Mouse (Mus musculus): ENCODE measurements around the gene Cdc42. TPM values are rescaled to one million over a fixed set of nuclear protein-coding genes. Genes with fewer than 3 reads are reported as not detected.

Cdc42 gene
- polyA plus RNA-seq, 1 experiment from 2014 or later, result 680 TPM

DNA sequence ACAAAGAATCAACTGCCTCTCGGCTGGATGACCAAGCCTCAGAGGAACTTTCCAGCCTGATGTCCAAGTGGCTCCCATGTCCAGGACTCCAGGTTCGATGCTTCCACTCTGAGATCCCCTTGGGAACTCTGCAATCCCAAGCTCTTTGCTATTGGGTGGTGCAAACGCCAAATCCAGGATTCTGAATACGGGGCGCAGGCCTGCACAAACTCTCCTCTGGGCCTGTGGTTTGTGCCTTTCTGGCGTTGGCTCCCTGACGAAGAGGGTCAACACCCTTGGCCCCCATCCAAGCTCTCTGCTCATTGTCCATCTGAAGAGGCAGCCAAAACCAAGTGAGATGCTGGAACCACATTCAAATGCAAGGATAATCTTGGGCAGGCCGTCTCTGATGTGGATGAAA lies 59.1 kb downstream of the Cdc42 start:
- WGBS, result 76% methylated on average over 8 of the region's 8 CpGs
- Histone ChIP-seq H3K27ac (ENCODE audit: low read depth, low read length) (no peak overlapping the region), H3K9ac (ENCODE audit: low read depth, low read length) (no peak overlapping the region), H3K9me3 (ENCODE audit: control insufficient read depth, low read length) (no peaks in the 10 kb centered on the region), H3K4me2 (replicated peaks; ENCODE audit: low read depth, low read length) (no peak overlapping the region), H3K27me3 (ENCODE audit: control insufficient read depth, insufficient read depth, low read length) (no peaks in the 10 kb centered on the region), H3K36me3 (ENCODE audit: control insufficient read depth, insufficient read depth, low read length) (peaks cover 7% of the 10 kb centered on the region; the same call in 1 of the 2 replicates), H3K4me1 (ENCODE audit: control insufficient read depth, insufficient read depth, low read length) (peaks cover 14% of the 10 kb centered on the region; the same call in 1 of the 2 replicates), H3K4me3 (ENCODE audit: low read length) (no peak overlapping the region)
- ATAC-seq (ENCODE audit: low FRiP score, low TSS enrichment), result no peak

DNA sequence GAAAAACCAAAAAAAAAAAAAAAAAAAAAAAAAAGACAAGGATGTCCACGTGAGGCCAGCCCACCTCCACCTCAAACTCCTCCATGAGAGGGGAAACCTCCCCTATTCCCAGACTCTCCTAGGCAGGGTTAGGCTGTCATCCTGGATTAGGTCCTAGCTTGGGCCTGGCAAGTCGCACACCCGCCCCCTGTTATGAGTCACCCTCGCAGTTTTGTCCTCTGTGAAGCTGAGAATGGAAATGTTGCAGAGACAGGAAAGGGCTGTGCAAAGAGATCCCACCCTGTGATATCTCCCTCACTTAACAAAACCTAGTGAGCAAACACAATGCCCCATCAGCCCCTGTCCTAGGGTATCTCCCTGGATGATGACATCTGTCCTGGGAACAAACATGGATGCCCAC lies 59.9 kb downstream of the Cdc42 start:
- WGBS, result 72% methylated on average over 4 of the region's 4 CpGs
- ATAC-seq (ENCODE audit: low FRiP score, low TSS enrichment), result no peak
- Histone ChIP-seq H3K4me3 (ENCODE audit: low read length) (no peak overlapping the region), H3K9me3 (ENCODE audit: control insufficient read depth, low read length) (no peaks in the 10 kb centered on the region), H3K9ac (ENCODE audit: low read depth, low read length) (no peak overlapping the region), H3K4me2 (replicated peaks; ENCODE audit: low read depth, low read length) (no peak overlapping the region), H3K27ac (ENCODE audit: low read depth, low read length) (no peak overlapping the region), H3K4me1 (ENCODE audit: control insufficient read depth, insufficient read depth, low read length) (peaks cover 12% of the 10 kb centered on the region; the same call in 1 of the 2 replicates), H3K36me3 (ENCODE audit: control insufficient read depth, insufficient read depth, low read length) (peaks cover 7% of the 10 kb centered on the region; the same call in 1 of the 2 replicates), H3K27me3 (ENCODE audit: control insufficient read depth, insufficient read depth, low read length) (no peaks in the 10 kb centered on the region)

DNA sequence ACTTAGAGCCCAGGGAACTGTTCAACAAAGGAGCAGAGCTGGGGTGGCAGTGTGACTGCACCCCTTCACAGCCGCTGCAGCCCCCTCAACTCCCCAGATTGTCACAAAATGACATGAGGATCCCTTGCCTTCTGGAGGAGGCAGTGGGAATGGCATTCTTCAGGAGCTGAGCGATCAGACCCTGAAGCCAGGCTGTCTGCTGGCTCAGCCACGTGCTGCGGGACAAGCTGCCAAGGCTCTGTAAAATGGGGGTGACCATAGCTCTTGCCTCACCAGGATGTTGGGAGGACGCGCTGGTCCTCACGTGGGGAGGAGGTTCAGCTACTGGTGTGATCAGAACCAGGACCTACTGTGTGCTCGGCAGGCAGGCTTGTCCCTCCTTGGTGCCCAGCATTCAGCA lies 62.6 kb downstream of the Cdc42 start:
- WGBS, result 86% methylated on average over 8 of the region's 8 CpGs
- H3K27me3 ChIP-seq (ENCODE audit: control insufficient read depth, insufficient read depth, low read length), result no peaks in the 10 kb centered on the region
- no peaks in the 10 kb centered on the region for H3K4me1 ChIP-seq (ENCODE audit: control insufficient read depth, insufficient read depth, low read length)
- no peak for ATAC-seq (ENCODE audit: low FRiP score, low TSS enrichment)
- peaks cover 7% of the 10 kb centered on the region; the same call in 1 of the 2 replicates for H3K36me3 ChIP-seq (ENCODE audit: control insufficient read depth, insufficient read depth, low read length)
- H3K9me3 ChIP-seq (ENCODE audit: control insufficient read depth, low read length), result no peaks in the 10 kb centered on the region
- H3K4me3 ChIP-seq (ENCODE audit: low read length), result no peak overlapping the region
- H3K27ac ChIP-seq (ENCODE audit: low read depth, low read length), result no peak overlapping the region
- no peak overlapping the region for H3K9ac ChIP-seq (ENCODE audit: low read depth, low read length)
- H3K4me2 ChIP-seq (replicated peaks; ENCODE audit: low read depth, low read length), result no peak overlapping the region

DNA sequence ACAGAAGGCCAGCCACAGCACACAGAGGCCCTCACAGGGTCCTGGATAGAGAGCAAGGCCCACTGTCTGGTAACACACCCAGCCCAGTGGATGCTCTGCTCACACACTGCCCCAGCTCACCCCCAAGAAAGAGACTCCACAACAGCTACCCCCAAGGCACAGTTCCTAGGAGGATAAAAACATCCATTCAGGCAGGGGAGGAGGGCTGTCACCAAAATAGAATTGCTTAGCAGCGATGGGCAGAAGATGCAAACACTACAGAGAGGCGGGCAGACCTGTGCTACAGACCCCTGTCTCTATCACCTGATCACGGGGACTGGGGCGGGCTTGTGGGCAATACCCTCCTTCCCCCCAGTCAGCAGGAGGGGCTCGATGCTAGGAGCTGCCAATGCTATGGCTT lies 63.0 kb downstream of the Cdc42 start:
- no peak overlapping the region for H3K4me2 ChIP-seq (replicated peaks; ENCODE audit: low read depth, low read length)
- no peak overlapping the region for H3K9ac ChIP-seq (ENCODE audit: low read depth, low read length)
- no peak for ATAC-seq (ENCODE audit: low FRiP score, low TSS enrichment)
- H3K9me3 ChIP-seq (ENCODE audit: control insufficient read depth, low read length), result no peaks in the 10 kb centered on the region
- no peaks in the 10 kb centered on the region for H3K27me3 ChIP-seq (ENCODE audit: control insufficient read depth, insufficient read depth, low read length)
- H3K4me1 ChIP-seq (ENCODE audit: control insufficient read depth, insufficient read depth, low read length), result no peaks in the 10 kb centered on the region
- no peak overlapping the region for H3K4me3 ChIP-seq (ENCODE audit: low read length)
- no peak overlapping the region for H3K27ac ChIP-seq (ENCODE audit: low read depth, low read length)
- peaks cover 7% of the 10 kb centered on the region; the same call in 1 of the 2 replicates for H3K36me3 ChIP-seq (ENCODE audit: control insufficient read depth, insufficient read depth, low read length)
- WGBS, result 76% methylated on average over 5 of the region's 5 CpGs

DNA sequence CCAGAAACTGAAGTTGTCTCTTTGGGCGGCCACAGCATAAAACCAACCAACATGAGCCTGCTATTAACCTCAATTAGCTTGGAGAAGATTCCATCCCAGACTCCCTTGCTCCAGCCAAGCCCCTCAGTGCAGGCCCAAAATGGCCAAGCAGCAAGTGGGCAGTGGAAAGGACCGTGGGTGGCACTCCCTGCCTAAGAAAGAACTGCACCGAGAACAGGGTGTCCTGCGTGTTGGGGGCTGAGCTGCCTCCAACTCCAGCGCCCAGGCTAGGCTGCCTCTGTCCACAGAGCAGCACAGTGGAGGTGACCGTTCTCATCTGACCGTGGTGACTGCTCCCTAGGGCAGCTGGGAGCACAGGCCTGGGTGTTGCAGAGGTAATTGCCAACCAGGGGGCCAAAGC lies 63.5 kb downstream of the Cdc42 start:
- Histone ChIP-seq H3K9me3 (ENCODE audit: control insufficient read depth, low read length) (no peaks in the 10 kb centered on the region), H3K27me3 (ENCODE audit: control insufficient read depth, insufficient read depth, low read length) (no peaks in the 10 kb centered on the region), H3K9ac (ENCODE audit: low read depth, low read length) (no peak overlapping the region), H3K4me2 (replicated peaks; ENCODE audit: low read depth, low read length) (no peak overlapping the region), H3K4me1 (ENCODE audit: control insufficient read depth, insufficient read depth, low read length) (no peaks in the 10 kb centered on the region), H3K4me3 (ENCODE audit: low read length) (no peak overlapping the region), H3K27ac (ENCODE audit: low read depth, low read length) (no peak overlapping the region), H3K36me3 (ENCODE audit: control insufficient read depth, insufficient read depth, low read length) (peaks cover 7% of the 10 kb centered on the region; the same call in 1 of the 2 replicates)
- no peak for ATAC-seq (ENCODE audit: low FRiP score, low TSS enrichment)
- 81% methylated on average over 7 of the region's 7 CpGs for WGBS

DNA sequence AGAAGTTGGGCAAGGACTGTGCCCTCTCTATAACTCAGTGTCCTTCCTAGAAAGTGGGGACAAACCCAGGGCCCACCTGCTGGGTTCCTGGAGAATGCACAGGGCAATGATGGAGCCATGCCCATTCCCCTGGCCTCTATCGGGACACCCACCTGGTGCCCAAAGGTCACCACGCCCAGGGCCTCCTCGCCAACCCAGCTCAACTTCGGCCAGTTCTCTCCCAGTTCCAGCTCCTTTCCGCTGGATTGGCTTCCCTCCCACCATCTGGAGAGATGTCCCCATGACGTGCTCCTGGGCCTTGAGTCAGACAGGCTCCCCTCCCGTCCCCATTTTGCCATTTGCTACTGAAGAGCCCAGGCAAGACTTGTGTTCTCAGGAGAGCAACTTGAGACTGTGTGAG lies 64.9 kb downstream of the Cdc42 start:
- H3K36me3 ChIP-seq (ENCODE audit: control insufficient read depth, insufficient read depth, low read length), result peaks cover 7% of the 10 kb centered on the region; the same call in 1 of the 2 replicates
- no peak overlapping the region for H3K4me3 ChIP-seq (ENCODE audit: low read length)
- H3K27ac ChIP-seq (ENCODE audit: low read depth, low read length), result no peak overlapping the region
- H3K4me2 ChIP-seq (replicated peaks; ENCODE audit: low read depth, low read length), result no peak overlapping the region
- no peaks in the 10 kb centered on the region for H3K9me3 ChIP-seq (ENCODE audit: control insufficient read depth, low read length)
- ATAC-seq (ENCODE audit: low FRiP score, low TSS enrichment), result no peak
- no peak overlapping the region for H3K9ac ChIP-seq (ENCODE audit: low read depth, low read length)
- WGBS, result 80% methylated on average over 7 of the region's 7 CpGs
- H3K4me1 ChIP-seq (ENCODE audit: control insufficient read depth, insufficient read depth, low read length), result no peaks in the 10 kb centered on the region
- no peaks in the 10 kb centered on the region for H3K27me3 ChIP-seq (ENCODE audit: control insufficient read depth, insufficient read depth, low read length)

DNA sequence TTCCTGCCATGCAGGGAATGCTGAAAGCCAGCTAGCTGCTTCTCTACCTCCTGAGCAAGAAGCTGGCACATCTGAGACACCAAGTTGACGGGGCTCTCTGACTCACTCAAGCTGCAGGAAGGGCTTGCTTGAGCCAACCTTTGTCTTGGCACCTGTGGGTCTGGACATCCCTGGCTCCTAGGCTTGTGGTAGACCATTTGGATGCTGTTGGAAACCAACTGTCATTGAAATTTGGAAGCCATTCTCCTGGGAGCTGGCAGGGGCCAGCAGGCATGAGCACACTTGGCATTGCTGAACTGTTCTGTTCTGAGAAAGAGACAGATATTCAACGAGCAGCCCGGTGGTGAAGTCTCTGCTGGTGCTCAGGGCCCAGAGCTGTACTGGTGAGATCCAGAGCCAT lies 67.3 kb downstream of the Cdc42 start:
- Histone ChIP-seq H3K9ac (ENCODE audit: low read depth, low read length) (no peak overlapping the region), H3K9me3 (ENCODE audit: control insufficient read depth, low read length) (no peaks in the 10 kb centered on the region), H3K27me3 (ENCODE audit: control insufficient read depth, insufficient read depth, low read length) (no peaks in the 10 kb centered on the region), H3K4me1 (ENCODE audit: control insufficient read depth, insufficient read depth, low read length) (peaks cover 4% of the 10 kb centered on the region; the same call in 1 of the 2 replicates), H3K36me3 (ENCODE audit: control insufficient read depth, insufficient read depth, low read length) (peaks cover 3% of the 10 kb centered on the region; the same call in 1 of the 2 replicates), H3K4me3 (ENCODE audit: low read length) (no peak overlapping the region), H3K4me2 (replicated peaks; ENCODE audit: low read depth, low read length) (no peak overlapping the region), H3K27ac (ENCODE audit: low read depth, low read length) (no peak overlapping the region)
- WGBS, result 95% methylated on average over 3 of the region's 3 CpGs
- no peak for ATAC-seq (ENCODE audit: low FRiP score, low TSS enrichment)

DNA sequence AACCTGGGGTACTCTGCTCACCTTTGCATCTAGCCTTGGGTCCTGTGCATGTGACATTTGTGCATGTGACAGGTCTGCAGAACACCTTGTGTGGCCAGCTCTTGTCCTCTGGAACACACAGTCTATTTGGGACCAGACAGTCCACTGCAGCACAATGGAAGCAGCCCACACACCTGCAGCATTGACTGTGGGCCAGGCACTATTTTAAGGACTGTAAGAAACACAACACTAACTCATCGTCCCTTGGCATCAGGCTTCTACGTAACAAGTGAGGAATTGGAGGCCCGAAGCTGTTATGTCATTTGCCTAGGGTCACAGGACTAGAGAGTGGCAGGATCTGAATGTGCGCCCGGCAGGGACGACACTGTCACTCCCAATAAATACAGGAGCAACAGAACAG lies 67.8 kb downstream of the Cdc42 start:
- WGBS, result 89% methylated on average over 6 of the region's 6 CpGs
- Histone ChIP-seq H3K4me2 (replicated peaks; ENCODE audit: low read depth, low read length) (no peak overlapping the region), H3K27me3 (ENCODE audit: control insufficient read depth, insufficient read depth, low read length) (no peaks in the 10 kb centered on the region), H3K4me3 (ENCODE audit: low read length) (no peak overlapping the region), H3K4me1 (ENCODE audit: control insufficient read depth, insufficient read depth, low read length) (peaks cover 4% of the 10 kb centered on the region; the same call in 1 of the 2 replicates), H3K9me3 (ENCODE audit: control insufficient read depth, low read length) (no peaks in the 10 kb centered on the region), H3K27ac (ENCODE audit: low read depth, low read length) (no peak overlapping the region), H3K9ac (ENCODE audit: low read depth, low read length) (no peak overlapping the region), H3K36me3 (ENCODE audit: control insufficient read depth, insufficient read depth, low read length) (no peaks in the 10 kb centered on the region)
- no peak for ATAC-seq (ENCODE audit: low FRiP score, low TSS enrichment)

DNA sequence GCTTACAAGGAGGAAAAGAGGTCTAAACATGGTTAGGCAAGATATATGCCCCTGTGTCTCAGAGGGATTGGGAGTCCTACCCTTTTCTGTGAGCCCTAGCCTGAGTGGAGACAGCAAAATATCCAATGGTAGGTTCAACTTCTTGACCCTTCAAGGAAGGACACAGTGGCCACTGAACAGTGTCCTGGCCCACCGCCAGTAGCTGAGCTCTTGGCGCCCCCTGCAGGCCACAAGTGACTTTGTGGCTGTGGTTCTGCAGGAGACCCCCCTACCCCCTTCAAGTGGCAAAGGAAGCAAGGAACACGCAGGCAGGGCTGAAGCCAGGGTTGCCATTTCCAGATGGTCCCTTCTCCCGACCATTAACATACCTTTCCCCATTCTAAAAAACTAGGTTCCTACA lies 69.7 kb downstream of the Cdc42 start:
- peak; percentile 12; the same call in 1 of the 2 replicates for ATAC-seq (ENCODE audit: low FRiP score, low TSS enrichment)
- Histone ChIP-seq H3K4me1 (ENCODE audit: control insufficient read depth, insufficient read depth, low read length) (peaks cover 5% of the 10 kb centered on the region), H3K36me3 (ENCODE audit: control insufficient read depth, insufficient read depth, low read length) (no peaks in the 10 kb centered on the region), H3K4me3 (ENCODE audit: low read length) (no peak overlapping the region), H3K9me3 (ENCODE audit: control insufficient read depth, low read length) (no peaks in the 10 kb centered on the region), H3K27me3 (ENCODE audit: control insufficient read depth, insufficient read depth, low read length) (peaks cover 3% of the 10 kb centered on the region; the same call in 1 of the 2 replicates), H3K9ac (ENCODE audit: low read depth, low read length) (no peak overlapping the region), H3K4me2 (replicated peaks; ENCODE audit: low read depth, low read length) (no peak overlapping the region), H3K27ac (ENCODE audit: low read depth, low read length) (no peak overlapping the region)
- 5% methylated on average over 4 of the region's 4 CpGs for WGBS
